Mouse (Mus musculus) lung, adult 2 months (tissue): ENCODE results near the gene Zbtb40. TPM values are rescaled to one million over a fixed set of nuclear protein-coding genes. Genes with fewer than 3 reads are reported as not detected.

Experiments used
- DNase-seq: peaks from one replicate; pipeline ENCODE4 v3.0.0; 2022
- H3K4me1 ChIP-seq: fragments of 200-500 bp; 2 replicates; pipeline ENCODE4 v1.6.1; 2011; ENCODE audit warnings: low read length; ENCODE audit not compliant: control insufficient read depth, insufficient read depth
- H3K4me3 ChIP-seq: fragments of 200-500 bp; replicated peaks from 2 replicates; pipeline ENCODE3; 2011; ENCODE audit warnings: low read depth, mild to moderate bottlenecking, control low read depth, low read length; ENCODE audit errors: extremely low read depth
- CTCF ChIP-seq: fragments of 200-500 bp; IDR thresholded peaks from 2 replicates; pipeline ENCODE4 v1.5.1; 2011; ENCODE audit warnings: mild to moderate bottlenecking, low read length, control low read depth; ENCODE audit not compliant: insufficient read depth
- POLR2A ChIP-seq: fragments of 200-500 bp; IDR thresholded peaks from 2 replicates; pipeline ENCODE4 v1.6.1; 2011; ENCODE audit warnings: low read depth, mild to moderate bottlenecking, control low read depth, low read length, borderline replicate concordance; ENCODE audit errors: extremely low read depth
- WGBS: fragments of 180-500 bp; shearing (Covaris S2); methylation state at CpG from one replicate; pipeline ENCODE4 v1.1.7; 2018; 5-methylcytosine and 5-hydroxymethylcytosine counted together
- polyA plus RNA-seq: library from polyadenylated mRNA; depleted of rRNA; stranded (reverse); fragments of >200 nt; gene quantifications from 2 replicates; pipeline ENCODE4 v1.2.3, GENCODE M21; 2012

Gene Zbtb40
- polyA plus RNA-seq, 1 experiment: 10.2 TPM

- no peak for DNase-seq
- TF ChIP-seq POLR2A (no peak), CTCF (no peak)
- no peak overlapping the region for H3K4me3 ChIP-seq
- WGBS: 94% methylated on average over 7 of the region's 7 CpGs
- no peaks in the 10 kb centered on the region for H3K4me1 ChIP-seq
Observed at GRCm38 (mm10) chr4:137039441-137039840, 9.2 kb downstream of the Zbtb40 start.

- no peaks in the 10 kb centered on the region for H3K4me1 ChIP-seq
- no peak overlapping the region for H3K4me3 ChIP-seq
- no peak for TF ChIP-seq CTCF
- TF ChIP-seq POLR2A: no peak
- DNase-seq: no peak
- WGBS: 82% methylated on average over 3 of the region's 3 CpGs
Observed at GRCm38 (mm10) chr4:137038501-137038900, 10.1 kb downstream of the Zbtb40 start.

DNA sequence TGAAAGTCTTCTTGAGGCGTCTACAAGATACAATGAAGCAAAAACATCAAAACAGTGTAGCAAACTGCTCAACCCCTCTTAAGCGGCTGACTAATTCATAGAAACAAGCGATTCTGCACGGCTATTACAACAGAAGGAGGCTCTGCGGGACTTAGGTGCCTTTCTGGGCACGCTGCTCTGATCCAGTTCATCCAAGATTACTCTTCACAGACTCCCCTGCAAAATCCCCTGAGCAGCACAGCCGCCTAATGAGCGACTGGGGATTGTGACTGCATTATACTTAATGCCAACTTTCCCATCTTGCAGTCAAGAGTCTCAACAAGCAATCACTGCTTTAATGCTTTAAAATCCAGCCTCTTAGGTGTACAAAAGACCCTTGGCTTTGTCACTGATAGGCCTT lies 10.5 kb downstream of the Zbtb40 start:
- no peak for TF ChIP-seq POLR2A
- no peak for TF ChIP-seq CTCF
- no peaks in the 10 kb centered on the region for H3K4me1 ChIP-seq
- WGBS: 82% methylated on average over 8 of the region's 8 CpGs

DNA sequence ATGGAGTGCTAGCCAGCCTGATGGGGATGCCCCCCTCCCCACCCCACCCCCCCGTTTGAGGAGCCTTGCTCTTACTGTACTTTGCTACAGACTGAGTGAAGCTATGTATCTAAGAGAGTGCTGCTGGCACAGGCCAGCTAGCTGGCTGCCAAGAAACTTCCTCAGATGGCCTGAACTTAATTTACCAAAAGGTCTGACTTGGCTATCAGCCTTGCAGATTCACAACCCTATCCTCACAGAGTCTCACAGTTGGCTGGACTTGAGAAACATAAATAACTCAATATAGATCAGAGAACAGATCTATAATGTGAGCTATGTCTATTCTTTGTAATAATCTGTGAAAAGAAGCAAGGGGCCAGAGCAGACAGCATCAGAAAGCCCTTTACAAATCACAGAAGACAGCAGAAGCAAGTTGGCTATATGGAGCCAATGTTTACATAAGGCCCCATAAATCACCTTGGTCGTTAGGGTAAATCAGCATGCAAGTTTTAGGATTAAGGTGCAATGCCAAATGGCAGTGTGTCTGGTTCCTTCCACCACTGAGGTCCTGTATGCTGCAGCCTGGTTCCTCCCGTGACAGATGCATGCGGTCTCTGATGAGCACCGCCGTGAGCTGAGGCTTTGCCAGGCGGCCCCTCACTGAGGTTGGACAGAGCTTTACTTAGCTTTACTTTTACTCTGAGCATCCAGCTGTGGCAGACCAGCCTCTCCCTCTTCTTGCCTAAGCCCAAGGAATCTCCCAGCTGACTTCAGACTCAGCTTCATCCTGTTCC lies 15.3 kb downstream of the Zbtb40 start:
- H3K4me3 ChIP-seq: no peak overlapping the region
- TF ChIP-seq CTCF: no peak
- TF ChIP-seq POLR2A: no peak
- 56% methylated on average over 7 of the region's 7 CpGs for WGBS
- no peak for DNase-seq
- no peaks in the 10 kb centered on the region for H3K4me1 ChIP-seq

More for the DNA sequence above, 10.5 kb downstream of the Zbtb40 start:
- DNase-seq: no peak
- H3K4me3 ChIP-seq: no peak overlapping the region

GRCm38 (mm10) chr4:137032456-137032855 lies 16.1 kb downstream of the Zbtb40 start:
- DNase-seq: no peak
- no peaks in the 10 kb centered on the region for H3K4me1 ChIP-seq
- no peak for TF ChIP-seq POLR2A
- TF ChIP-seq CTCF: no peak
- no peak overlapping the region for H3K4me3 ChIP-seq
- WGBS: 84% methylated on average over 4 of the region's 4 CpGs

GRCm38 (mm10) chr4:137031319-137031718 lies 17.3 kb downstream of the Zbtb40 start:
- TF ChIP-seq CTCF (no peak), POLR2A (no peak)
- no peak overlapping the region for H3K4me3 ChIP-seq
- peak; percentile 12 for DNase-seq
- WGBS: 66% methylated on average over 7 of the region's 7 CpGs
- H3K4me1 ChIP-seq: no peaks in the 10 kb centered on the region

GRCm38 (mm10) chr4:137029348-137029747 lies 19.3 kb downstream of the Zbtb40 start:
- TF ChIP-seq POLR2A (no peak), CTCF (no peak)

GRCm38 (mm10) chr4:137027051-137027450 lies 21.6 kb downstream of the Zbtb40 start:
- no peak for DNase-seq
- WGBS: 84% methylated on average over 5 of the region's 5 CpGs
- TF ChIP-seq CTCF (no peak), POLR2A (no peak)
- H3K4me3 ChIP-seq: no peak overlapping the region
- H3K4me1 ChIP-seq: no peaks in the 10 kb centered on the region

More at GRCm38 (mm10) chr4:137029348-137029747, 19.3 kb downstream of the Zbtb40 start:
- WGBS: 54% methylated on average over 8 of the region's 8 CpGs
- Histone ChIP-seq H3K4me1 (no peaks in the 10 kb centered on the region), H3K4me3 (no peak overlapping the region)
- no peak for DNase-seq

DNA sequence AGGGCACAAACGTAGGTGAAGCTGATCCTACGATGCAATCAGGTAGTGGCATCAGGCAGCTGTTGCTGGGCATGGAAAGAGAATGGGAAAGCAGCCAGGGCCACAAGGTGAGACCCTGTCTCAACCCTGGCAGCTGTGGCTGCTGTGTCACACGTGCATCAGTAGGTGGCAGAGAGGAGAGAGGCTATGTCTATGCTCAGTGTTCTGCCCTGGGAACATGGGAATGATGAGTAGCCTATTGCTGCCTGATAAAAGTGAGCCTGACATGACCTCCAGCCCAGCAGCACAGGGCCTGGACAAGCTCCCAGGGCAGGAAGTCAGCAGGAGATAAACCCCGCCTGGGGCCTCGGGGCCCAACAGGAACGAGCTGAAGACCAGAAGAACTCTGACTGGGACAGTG lies 23.0 kb downstream of the Zbtb40 start:
- H3K4me1 ChIP-seq: no peaks in the 10 kb centered on the region
- no peak overlapping the region for H3K4me3 ChIP-seq
- 58% methylated on average over 6 of the region's 6 CpGs for WGBS
- TF ChIP-seq CTCF (no peak), POLR2A (no peak)
- no peak for DNase-seq

- DNase-seq: no peak
- WGBS: 89% methylated on average over 2 of the region's 2 CpGs
- Histone ChIP-seq H3K4me3 (no peak overlapping the region), H3K4me1 (no peaks in the 10 kb centered on the region)
- TF ChIP-seq POLR2A (no peak), CTCF (no peak)
Observed at GRCm38 (mm10) chr4:137025133-137025532, 23.5 kb downstream of the Zbtb40 start.

DNA sequence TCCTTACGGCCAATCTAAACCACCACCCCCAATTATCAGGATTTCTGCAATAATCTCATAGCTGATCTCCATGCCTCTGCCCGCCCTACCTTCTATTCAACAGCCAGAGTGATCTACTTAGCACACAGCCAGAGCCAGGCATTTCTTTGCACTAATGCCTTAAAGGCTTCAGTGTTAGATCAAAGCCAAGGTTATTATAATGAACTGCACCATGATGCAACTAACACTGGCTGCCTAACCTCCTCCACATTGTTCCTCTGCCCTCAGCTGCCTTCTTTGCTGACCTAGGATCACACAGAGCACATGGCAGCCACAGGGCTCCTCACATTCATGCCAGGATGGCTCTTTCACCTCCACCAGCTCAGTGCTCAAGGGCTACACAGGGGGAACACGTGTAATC lies 28.5 kb downstream of the Zbtb40 start:
- Histone ChIP-seq H3K4me3 (no peak overlapping the region), H3K4me1 (no peaks in the 10 kb centered on the region)
- TF ChIP-seq POLR2A (no peak), CTCF (no peak)
- 76% methylated on average over 3 of the region's 3 CpGs for WGBS
- no peak for DNase-seq
